In genomic region chrX:106154180-106154586, GRCm38 (mm10) we compare ENCODE assay signal across 31 mouse cellular contexts. TPM values are rescaled to one million over a fixed set of nuclear protein-coding genes. Genes with fewer than 3 reads are reported as not detected.
DNase-seq lines count a peak whose midpoint lies in the region; ATAC-seq lines count a peak whose summit lies in the region.
"Had no signal": no experiment of that assay in that cellular context is flagged by ENCODE, and none has a peak within 500 bp of the region (broad histone marks: within the 10 kb centered on the region; RNA-seq: fewer than 3 reads in every experiment).

No protein-coding gene starts in this region.

- ATAC-seq in liver, embryonic 13.5 days (ENCODE audit: low read depth) = peak; percentile 92
- peak; percentile 72 for ATAC-seq in megakaryocyte progenitor cell, adult 5-6 weeks (replicated peaks; ENCODE audit: poor library complexity)
- ATAC-seq: forebrain, embryonic 13.5 days; hindbrain, embryonic 16.5 days; midbrain, embryonic 13.5 days had no signal

- no peak overlapping the region; the same call in 1 of the 2 replicates for H3K27ac ChIP-seq in liver, embryonic 13.5 days
- H3K27ac ChIP-seq: embryonic facial prominence, embryonic 15.5 days; forebrain, embryonic 13.5 days; heart, embryonic 10.5 days; heart, embryonic 15.5 days; layer of hippocampus, adult 2 months; limb, embryonic 10.5 days; limb, embryonic 15.5 days; midbrain, embryonic 13.5 days had no signal

- no peak overlapping the region for H3K4me3 ChIP-seq in liver, embryonic 13.5 days (replicated peaks)
- H3K4me3 ChIP-seq: embryonic facial prominence, embryonic 15.5 days; forebrain, embryonic 13.5 days; heart, embryonic 10.5 days; heart, embryonic 15.5 days; layer of hippocampus, adult 2 months; limb, embryonic 10.5 days; limb, embryonic 15.5 days; megakaryocyte, embryonic 14.5 days; midbrain, embryonic 13.5 days had no signal

- no peak overlapping the region for H3K4me2 ChIP-seq in liver, embryonic 13.5 days
- H3K4me2 ChIP-seq: embryonic facial prominence, embryonic 15.5 days; forebrain, embryonic 13.5 days; heart, embryonic 15.5 days; limb, embryonic 15.5 days; midbrain, embryonic 13.5 days had no signal

- H3K4me1 ChIP-seq in liver, embryonic 13.5 days (replicated peaks) = peaks cover 12% of the 10 kb centered on the region
- H3K4me1 ChIP-seq: embryonic facial prominence, embryonic 15.5 days; forebrain, embryonic 13.5 days; heart, embryonic 15.5 days; limb, embryonic 10.5 days; limb, embryonic 15.5 days; midbrain, embryonic 13.5 days had no signal

- no peak overlapping the region for H3K9ac ChIP-seq in liver, embryonic 13.5 days
- H3K9ac ChIP-seq: embryonic facial prominence, embryonic 15.5 days; forebrain, embryonic 13.5 days; heart, embryonic 15.5 days; limb, embryonic 15.5 days; midbrain, embryonic 13.5 days had no signal

- peak; percentile 28 for DNase-seq in c-Kit-positive CD71-positive TER-119-positive erythroid progenitor cells, embryonic 14.5 days (ENCODE audit: low spot score)
- DNase-seq in liver, embryonic 13.5 days = peak; percentile 31
- DNase-seq in adrenal gland, postnatal 4 days (ENCODE audit: low spot score in 2 of 2) = no peak
- no peak for DNase-seq in cerebellum, adult 11-12 months
- DNase-seq in layer of hippocampus, adult 9-11 months = no peak
- DNase-seq: adrenal gland, adult 2 months; adrenal gland, postnatal 36 days; cerebellum, adult 18-20 months; cerebellum, postnatal 10 days; gastrocnemius, postnatal 14 days; heart, adult 11 months; kidney, adult 18-20 months; kidney, postnatal 36 days; layer of hippocampus, postnatal 36 days; lung, postnatal 36 days; thymus, adult 2 months; thymus, postnatal 4 days had no signal

- no peaks in the 10 kb centered on the region for H3K27me3 ChIP-seq in liver, embryonic 13.5 days
- H3K27me3 ChIP-seq: CH12.LX; embryonic facial prominence, embryonic 15.5 days; forebrain, embryonic 13.5 days; heart, embryonic 15.5 days; limb, embryonic 15.5 days; midbrain, embryonic 13.5 days had no signal

- no peaks in the 10 kb centered on the region for H3K36me3 ChIP-seq in liver, embryonic 13.5 days
- H3K36me3 ChIP-seq: embryonic facial prominence, embryonic 15.5 days; heart, embryonic 10.5 days; heart, embryonic 15.5 days; limb, embryonic 10.5 days; limb, embryonic 15.5 days; midbrain, embryonic 13.5 days had no signal

- no peaks in the 10 kb centered on the region for H3K9me3 ChIP-seq in liver, embryonic 13.5 days (replicated peaks)
- H3K9me3 ChIP-seq: embryonic facial prominence, embryonic 15.5 days; forebrain, embryonic 13.5 days; heart, embryonic 10.5 days; heart, embryonic 15.5 days; limb, embryonic 10.5 days; limb, embryonic 15.5 days; megakaryocyte, embryonic 14.5 days; midbrain, embryonic 13.5 days had no signal

RNA-seq across cellular contexts. Expression of gene Tlr13, which starts 11.2 kb away (rescaled TPM):
- 0.43 and 0.67 TPM in 2 replicates for polyA plus RNA-seq in liver, embryonic 13.5 days (2015; fragmentation: Nextera tagmentation; extraction: Ambion mirVana)
- total RNA-seq in megakaryocyte progenitor cell, adult 5-6 weeks (2015) = 1.3 and 1.6 TPM in 2 replicates
- 1.00 and 1.4 TPM in 2 replicates for total RNA-seq in megakaryocyte progenitor cell, adult 5-6 weeks (2017)
- total RNA-seq in adrenal gland, postnatal 4 days (2021) = 1 to 10 TPM; 2.1 to 2.4 TPM
- total RNA-seq: CH12.LX, ES-E14 had no signal
- polyA plus RNA-seq: C2C12 had no signal

RNA-seq across cellular contexts. Expression of gene Pgk1, which starts 32.7 kb away (rescaled TPM):
- polyA plus RNA-seq in liver, embryonic 13.5 days (2015; fragmentation: Nextera tagmentation; extraction: Ambion mirVana) = 172 and 182 TPM in 2 replicates
- total RNA-seq in megakaryocyte progenitor cell, adult 5-6 weeks (2015) = 406 and 427 TPM in 2 replicates
- total RNA-seq in megakaryocyte progenitor cell, adult 5-6 weeks (2017) = 339 and 366 TPM in 2 replicates
- total RNA-seq in adrenal gland, postnatal 4 days (2021) = 100 to 1,000 TPM; 189 to 231 TPM

Comparison
In these comparisons a context has a peak if more than half of its experiments do, and no peak if none do; other contexts are left out.
1. DNase-seq: peak in c-Kit-positive CD71-positive TER-119-positive erythroid progenitor cells, embryonic 14.5 days (single experiment) and liver, embryonic 13.5 days (single experiment); none in adrenal gland, postnatal 4 days (0 of 2), cerebellum, adult 11-12 months (single experiment) and layer of hippocampus, adult 9-11 months (single experiment).